Mouse (Mus musculus): ENCODE results near the gene Pick1. TPM values are rescaled to one million over a fixed set of nuclear protein-coding genes. Genes with fewer than 3 reads are reported as not detected.

Pick1 gene
- polyA plus RNA-seq, 1 experiment from 2014 or later, result 57.4 TPM

Other genes starting within 250 kb of the Pick1 start
- 558 and 589 TPM in 2 replicates for gene H1f0, start 200.7 kb upstream of the Pick1 start, polyA plus RNA-seq (2015; fragmentation: Nextera tagmentation; extraction: Ambion mirVana)
- not detected in 2 replicates for gene Galr3, start 187.3 kb upstream of the Pick1 start, polyA plus RNA-seq (2015; fragmentation: Nextera tagmentation; extraction: Ambion mirVana)
- gene Ankrd54, start 166.3 kb upstream of the Pick1 start, polyA plus RNA-seq (2015; fragmentation: Nextera tagmentation; extraction: Ambion mirVana), result 51.9 and 52.8 TPM in 2 replicates
- 221 and 229 TPM in 2 replicates for gene Eif3l, start 154.0 kb upstream of the Pick1 start, polyA plus RNA-seq (2015; fragmentation: Nextera tagmentation; extraction: Ambion mirVana)
- 8.9 and 10.6 TPM in 2 replicates for gene Micall1, start 120.3 kb upstream of the Pick1 start, polyA plus RNA-seq (2015; fragmentation: Nextera tagmentation; extraction: Ambion mirVana)
- gene Polr2f, start 88.2 kb upstream of the Pick1 start, polyA plus RNA-seq (2015; fragmentation: Nextera tagmentation; extraction: Ambion mirVana), result 293 and 294 TPM in 2 replicates
- gene 1700088E04Rik, start 87.9 kb upstream of the Pick1 start, polyA plus RNA-seq (2015; fragmentation: Nextera tagmentation; extraction: Ambion mirVana), result 5.6 and 7.5 TPM in 2 replicates
- gene Sox10, start 63.9 kb upstream of the Pick1 start, polyA plus RNA-seq (2015; fragmentation: Nextera tagmentation; extraction: Ambion mirVana), result 5.9 and 6.3 TPM in 2 replicates
- gene Gm49486, start 218 bp downstream of the Pick1 start, polyA plus RNA-seq (2015; fragmentation: Nextera tagmentation; extraction: Ambion mirVana), result 1.3 and 1.4 TPM in 2 replicates
- gene Slc16a8, start 25.6 kb downstream of the Pick1 start, polyA plus RNA-seq (2015; fragmentation: Nextera tagmentation; extraction: Ambion mirVana), result 0.33 and 0.59 TPM in 2 replicates
- gene Baiap2l2, start 56.4 kb downstream of the Pick1 start, polyA plus RNA-seq (2015; fragmentation: Nextera tagmentation; extraction: Ambion mirVana), result 8.8 and 11.7 TPM in 2 replicates
- gene Pla2g6, start 99.2 kb downstream of the Pick1 start, polyA plus RNA-seq (2015; fragmentation: Nextera tagmentation; extraction: Ambion mirVana), result 11.7 and 12.7 TPM in 2 replicates
- 2.2 and 2.4 TPM in 2 replicates for gene Maff, start 117.4 kb downstream of the Pick1 start, polyA plus RNA-seq (2015; fragmentation: Nextera tagmentation; extraction: Ambion mirVana)
- gene Tmem184b, start 174.4 kb downstream of the Pick1 start, polyA plus RNA-seq (2015; fragmentation: Nextera tagmentation; extraction: Ambion mirVana), result 70.8 and 77.6 TPM in 2 replicates
- 109 and 116 TPM in 2 replicates for gene Csnk1e, start 226.4 kb downstream of the Pick1 start, polyA plus RNA-seq (2015; fragmentation: Nextera tagmentation; extraction: Ambion mirVana)

Data from limb, embryonic 13.5 days (tissue).